Mouse (Mus musculus) G1E-ER4 (cell line): ENCODE results near the gene Nubp1. TPM values are rescaled to one million over a fixed set of nuclear protein-coding genes. Genes with fewer than 3 reads are reported as not detected.

Source experiments
- GATA1 ChIP-seq: IDR thresholded peaks from one replicate; pipeline ENCODE4 v1.8.0; 2012; ENCODE audit warnings: low read length, inconsistent platforms
- polyA plus RNA-seq: library from polyadenylated mRNA; stranded (reverse); fragments of >175 nt; gene quantifications from 2 replicates; pipeline ENCODE4 v1.2.3, GENCODE M21; 2012

Nubp1 gene
- polyA plus RNA-seq, 1 experiment, result 72.1 TPM

- TF ChIP-seq GATA1, result no peak
These were observed 35.5 kb downstream of the Nubp1 start, which contains the start of gene Tvp23a for GRCm38 (mm10) chr16:10447264-10447594. Gene Tvp23a (minus strand): TSS chr16:10447362.

GRCm38 (mm10) chr16:10447781-10448180, 36.0 kb downstream of the Nubp1 start:
- TF ChIP-seq GATA1, result no peak

GRCm38 (mm10) chr16:10448931-10449330, 37.2 kb downstream of the Nubp1 start:
- no peak for TF ChIP-seq GATA1

GRCm38 (mm10) chr16:10451906-10452305, 40.2 kb downstream of the Nubp1 start:
- TF ChIP-seq GATA1, result no peak

GRCm38 (mm10) chr16:10452445-10452896, 40.7 kb downstream of the Nubp1 start:
- no peak for TF ChIP-seq GATA1

- TF ChIP-seq GATA1, result no peak
These were observed 42.3 kb downstream of the Nubp1 start for GRCm38 (mm10) chr16:10453872-10454582.

- TF ChIP-seq GATA1, result no peak
These were observed 42.8 kb downstream of the Nubp1 start for GRCm38 (mm10) chr16:10454583-10454974.

GRCm38 (mm10) chr16:10460188-10460587, 48.4 kb downstream of the Nubp1 start:
- no peak for TF ChIP-seq GATA1

GRCm38 (mm10) chr16:10461178-10461577, 49.4 kb downstream of the Nubp1 start:
- no peak for TF ChIP-seq GATA1

GRCm38 (mm10) chr16:10465011-10465681, 53.4 kb downstream of the Nubp1 start:
- TF ChIP-seq GATA1, result no peak

- no peak for TF ChIP-seq GATA1
These were observed 55.8 kb downstream of the Nubp1 start for GRCm38 (mm10) chr16:10467391-10468107.

GRCm38 (mm10) chr16:10468201-10468600, 56.5 kb downstream of the Nubp1 start:
- TF ChIP-seq GATA1, result no peak

- TF ChIP-seq GATA1, result no peak
These were observed 60.2 kb downstream of the Nubp1 start for GRCm38 (mm10) chr16:10471950-10472349.

Other genes with a start within 250 kb of the Nubp1 start
- gene Rpl39l, start 241.7 kb upstream of the Nubp1 start, polyA plus RNA-seq, result not detected in 2 replicates
- not detected in 2 replicates for gene Atf7ip2, start 219.2 kb upstream of the Nubp1 start, polyA plus RNA-seq
- gene Emp2, start 98.0 kb upstream of the Nubp1 start, polyA plus RNA-seq, result not detected in 2 replicates
- 0.05 and 0.10 TPM in 2 replicates for gene Tekt5, start 16.5 kb upstream of the Nubp1 start, polyA plus RNA-seq
- not detected in 2 replicates for gene Tvp23a, start 35.4 kb downstream of the Nubp1 start, polyA plus RNA-seq
- gene Ciita, start 68.1 kb downstream of the Nubp1 start, polyA plus RNA-seq, result 0.01 TPM in 2 replicates
- gene Dexi, start 131.1 kb downstream of the Nubp1 start, polyA plus RNA-seq, result 23.7 and 33.1 TPM in 2 replicates
- gene Clec16a, start 133.4 kb downstream of the Nubp1 start, polyA plus RNA-seq, result 17.2 and 19.6 TPM in 2 replicates